Mouse (Mus musculus): ENCODE measurements around the gene Rab15.

Rab15 gene

DNA sequence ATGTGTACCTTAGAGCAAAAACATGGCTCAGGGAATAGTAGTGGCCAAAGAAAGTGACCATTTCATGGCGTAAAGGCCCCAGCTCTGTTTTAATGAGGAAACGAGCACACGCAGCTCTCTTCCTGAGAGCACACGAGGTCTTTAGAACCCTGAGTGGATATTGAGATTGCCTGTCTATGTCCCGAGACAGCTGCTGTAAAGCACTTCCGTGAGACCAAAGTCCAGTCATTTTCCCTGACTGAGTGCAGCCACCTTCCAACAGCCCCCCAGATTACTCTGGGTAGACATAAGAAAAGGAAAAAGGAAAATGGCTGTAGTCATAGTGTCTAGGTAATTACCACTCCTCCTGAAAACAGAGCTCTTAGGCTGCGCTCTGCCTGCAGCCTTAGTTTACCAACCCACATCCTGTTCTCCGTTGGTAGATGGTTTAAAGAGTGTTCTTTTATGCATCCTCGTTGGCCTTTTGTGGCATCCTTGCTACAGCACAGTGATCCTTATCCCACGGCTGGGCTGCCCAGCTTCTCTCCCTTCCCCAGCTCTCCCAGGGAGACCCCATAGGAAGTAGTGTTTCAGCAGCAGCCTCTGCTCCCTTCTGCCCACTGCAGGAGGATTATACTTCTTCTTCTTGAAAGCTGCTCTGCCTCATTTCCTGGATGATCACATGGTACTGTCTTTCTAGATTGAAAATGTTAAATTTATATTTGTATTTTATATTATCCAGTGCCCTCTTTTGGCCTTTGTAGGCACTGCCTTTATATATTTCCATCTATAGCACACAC is 44.2 kb downstream of the Rab15 start:
- DNase-seq (ENCODE audit: low spot score in 2 of 2) = no peak

DNA sequence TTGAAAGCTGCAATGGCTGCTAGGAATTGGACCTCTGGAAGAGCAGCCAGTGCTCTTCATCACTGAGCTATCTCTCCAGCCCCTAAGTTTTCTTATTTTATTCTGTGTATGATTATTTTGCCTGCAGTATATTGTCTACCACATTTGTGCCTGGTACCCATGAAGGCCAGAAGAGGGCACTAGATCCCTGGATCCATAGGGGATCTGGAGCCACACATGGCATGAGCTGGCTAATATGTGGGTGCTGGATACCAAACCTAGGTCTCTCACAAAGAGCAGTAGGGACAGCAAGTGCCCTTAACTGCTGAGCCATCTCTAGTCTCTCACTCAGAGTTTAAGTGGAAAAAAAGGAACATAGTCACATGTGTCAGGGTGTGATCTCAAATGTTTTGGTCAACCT is 44.9 kb downstream of the Rab15 start:
- no peak for DNase-seq (ENCODE audit: low spot score in 2 of 2)

DNA sequence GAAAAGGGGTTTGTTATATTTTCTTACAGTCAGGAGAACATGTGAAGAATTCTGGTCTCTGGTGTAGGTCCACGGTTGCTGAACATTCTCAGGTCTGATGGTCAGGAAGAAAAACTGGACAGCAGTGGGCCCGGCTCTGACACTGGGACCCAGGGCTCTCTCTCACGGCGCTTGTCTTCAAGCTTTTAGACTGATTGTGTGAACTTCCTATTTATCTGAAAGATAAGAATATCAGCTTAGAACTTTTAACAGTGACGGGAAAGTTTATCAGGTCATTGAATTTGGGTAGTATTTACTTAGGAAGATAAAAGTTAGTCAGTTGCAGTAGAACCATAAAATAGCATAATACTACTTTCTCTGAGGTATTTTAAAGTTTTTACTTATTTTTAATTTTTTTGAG is 45.8 kb downstream of the Rab15 start:
- no peak for DNase-seq (ENCODE audit: low spot score in 2 of 2)

DNA sequence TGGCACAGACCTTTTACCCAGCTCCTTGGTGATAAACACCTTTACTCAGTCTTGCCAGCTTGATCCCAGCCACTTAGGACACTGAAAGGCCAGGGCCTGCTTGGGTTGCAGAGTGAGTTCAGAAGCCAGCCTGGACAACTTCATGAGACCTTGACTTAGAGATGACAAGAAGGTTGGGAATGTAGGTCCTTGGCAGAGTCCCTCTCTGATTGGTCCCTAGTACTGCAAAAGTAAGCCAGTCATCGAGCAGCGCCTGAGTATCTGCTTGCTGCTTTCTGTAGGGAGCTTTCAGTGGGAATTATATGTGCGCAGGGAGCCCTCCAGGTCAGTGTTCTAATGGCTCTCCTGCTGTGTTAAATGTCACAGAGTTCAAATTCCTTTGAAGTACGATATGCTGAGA is 47.6 kb downstream of the Rab15 start:
- DNase-seq (ENCODE audit: low spot score in 2 of 2) = no peak

DNA sequence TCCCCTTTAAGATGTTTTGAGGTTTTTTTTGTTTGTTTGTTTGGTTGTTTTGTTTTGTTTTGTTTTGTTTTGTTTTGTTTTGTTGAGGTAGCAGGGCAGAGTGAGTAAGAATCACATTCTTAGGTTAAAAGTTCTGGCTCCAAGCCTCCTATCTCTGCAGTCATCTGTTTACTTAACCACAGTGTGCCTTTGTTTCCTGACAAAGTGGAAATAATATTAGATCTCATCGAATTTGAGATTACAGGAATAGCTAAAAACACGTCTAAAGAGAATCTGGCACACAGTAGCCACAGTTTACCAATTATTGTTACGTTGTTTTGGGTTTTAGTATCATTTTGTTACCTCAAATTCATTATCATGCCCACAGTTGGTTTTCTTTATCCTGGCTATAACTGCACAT is 48.1 kb downstream of the Rab15 start:
- DNase-seq (ENCODE audit: low spot score in 2 of 2) = no peak

DNA sequence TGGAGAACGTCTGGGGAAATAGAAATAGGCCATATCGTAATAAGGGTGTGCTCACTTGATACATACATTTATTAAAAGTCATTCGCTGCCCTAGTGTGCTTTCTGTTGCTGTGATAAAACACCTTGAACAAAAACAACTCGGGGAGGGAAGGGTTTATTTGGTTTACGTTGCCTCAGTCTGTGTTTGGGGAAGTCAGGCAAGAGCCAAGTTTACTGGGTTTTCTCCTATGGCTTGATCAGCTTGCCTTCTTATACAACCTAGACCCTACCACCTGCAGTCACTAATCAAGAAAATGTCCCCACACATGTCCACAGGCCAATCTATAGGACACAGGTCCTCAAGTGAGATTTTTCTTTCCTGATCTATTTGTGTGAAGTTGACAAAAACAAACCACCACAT is 51.2 kb downstream of the Rab15 start:
- DNase-seq (ENCODE audit: low spot score in 2 of 2) = no peak

DNA sequence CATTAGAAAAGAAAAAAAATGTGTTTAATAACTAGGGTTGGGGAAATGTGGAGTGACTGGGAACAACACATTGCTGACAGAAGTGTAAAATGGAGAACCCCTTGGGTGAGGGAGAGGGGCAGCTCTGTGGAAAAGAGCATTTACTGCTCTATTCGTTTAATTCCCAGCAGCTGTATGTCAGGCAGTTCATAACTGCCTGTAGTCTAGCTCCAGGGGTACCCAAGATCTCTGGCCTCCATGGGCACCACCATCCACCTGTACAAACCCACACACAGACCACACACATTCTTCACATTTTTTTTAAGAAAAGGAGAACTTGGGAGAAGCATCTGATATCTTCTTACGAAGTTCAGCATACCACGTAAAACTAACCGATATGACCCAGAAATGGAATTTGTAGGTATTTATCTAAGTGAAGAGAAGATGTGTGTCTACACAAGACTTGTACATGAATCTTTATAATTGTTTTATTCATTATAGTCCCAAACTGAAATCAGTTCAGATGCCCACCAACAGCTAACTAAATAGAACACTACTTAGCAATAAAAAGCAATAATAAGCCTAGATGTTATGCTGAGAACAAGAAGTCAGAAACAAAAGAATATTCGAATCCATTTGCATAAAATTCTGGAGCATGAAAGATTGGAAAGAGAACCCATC is 51.7 kb downstream of the Rab15 start:
- no peak for DNase-seq (ENCODE audit: low spot score in 2 of 2)

DNA sequence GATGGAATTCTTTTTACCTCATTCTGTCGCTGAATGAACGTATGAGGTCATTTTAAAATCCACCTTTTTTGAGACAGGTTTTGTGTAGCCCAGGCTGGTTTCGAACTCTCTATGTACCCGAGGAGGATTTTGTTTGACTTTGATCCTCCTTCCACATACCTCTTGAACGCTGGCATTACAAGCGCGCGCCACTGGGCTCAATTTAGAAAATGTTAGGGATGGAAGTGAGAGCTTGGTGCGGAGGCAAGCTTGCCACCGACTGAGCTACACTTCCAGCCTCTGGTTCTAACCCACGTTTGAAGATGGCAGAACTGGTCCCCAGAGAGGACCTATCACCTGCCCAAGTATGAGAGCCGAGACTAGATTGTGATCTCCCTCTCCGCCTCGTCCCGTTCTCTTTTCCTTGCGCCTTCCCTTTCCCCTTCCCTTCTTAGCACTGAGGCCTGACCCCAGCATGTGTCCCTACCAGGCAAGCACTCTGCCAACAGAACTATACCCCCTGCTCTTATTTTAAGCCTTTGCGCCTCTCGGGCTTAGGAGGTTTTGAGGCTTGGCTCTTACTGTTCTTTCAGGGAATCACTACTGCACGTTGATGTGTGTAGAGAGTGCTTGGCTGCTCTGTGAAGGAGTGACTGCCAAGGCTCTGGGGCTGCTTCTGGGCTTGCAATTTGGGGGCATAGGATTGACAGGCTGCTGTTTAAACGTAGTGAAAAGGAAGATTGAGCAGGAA is 56.6 kb downstream of the Rab15 start:
- DNase-seq (ENCODE audit: low spot score in 2 of 2) = peak in 1 of 2 experiments; percentile 27

DNA sequence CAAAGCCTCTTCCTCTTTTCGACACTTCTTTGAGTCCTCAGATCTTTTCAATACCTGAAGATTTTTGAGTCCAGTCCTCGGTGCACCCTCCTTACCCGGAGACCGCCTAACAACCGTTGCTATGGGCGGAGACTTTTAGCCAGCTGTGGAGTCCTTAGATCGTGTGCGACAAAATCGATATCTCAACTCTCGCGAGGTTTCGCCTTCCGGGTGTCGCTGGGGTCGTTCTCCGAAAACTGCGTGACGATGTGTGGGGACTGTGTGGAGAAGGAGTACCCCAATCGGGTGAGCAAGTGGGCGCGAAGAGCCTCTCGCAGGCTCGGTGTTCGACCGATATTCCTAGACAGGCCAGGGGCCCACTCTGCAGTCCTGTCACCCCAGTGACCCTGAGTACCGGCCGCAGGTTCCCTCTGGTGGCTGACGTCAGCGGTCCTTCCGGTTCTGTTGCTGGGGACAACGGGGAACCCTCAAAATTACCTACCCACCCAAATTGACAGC is 57.3 kb downstream of the Rab15 start, which contains the start of the genes Churc1 and Fntb:
Gene Churc1 (plus strand): TSS at position 185 of the 498 bp plus-strand sequence.
Gene Fntb (plus strand): TSS at position 236 of the 498 bp plus-strand sequence.
- peak; percentile 86 for DNase-seq (ENCODE audit: low spot score in 2 of 2)

DNA sequence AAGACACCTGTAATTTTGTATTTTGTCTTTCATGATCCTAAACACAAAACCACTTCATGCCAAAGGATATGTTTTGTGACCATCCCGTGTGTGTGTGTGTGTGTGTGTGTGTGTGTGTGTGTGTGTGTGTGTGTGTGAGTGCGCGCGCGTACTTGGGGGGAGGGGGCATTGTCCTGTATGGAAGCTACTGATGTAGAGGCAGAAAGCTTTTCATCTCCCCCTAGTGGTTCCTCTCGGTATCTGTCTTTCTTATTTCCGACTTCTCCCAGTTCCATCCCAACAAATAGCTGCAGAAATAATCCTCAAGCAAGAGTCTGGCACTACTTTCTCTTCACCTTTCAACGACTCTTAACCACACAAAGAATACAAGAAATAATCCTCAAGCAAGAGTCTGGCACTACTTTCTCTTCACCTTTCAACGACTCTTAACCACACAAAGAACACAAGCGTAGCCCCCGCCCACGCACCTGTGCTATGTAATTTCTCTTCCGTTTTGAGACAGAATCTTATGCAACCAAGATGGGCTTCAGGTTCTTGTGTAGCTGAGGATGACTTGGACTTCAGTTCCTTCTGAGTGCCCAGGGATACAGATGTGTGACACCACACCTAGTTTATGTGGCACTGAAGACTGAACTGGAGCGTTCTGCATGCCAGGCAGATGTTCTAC is 69.9 kb downstream of the Rab15 start:
- no peak for DNase-seq (ENCODE audit: low spot score in 2 of 2)

DNA sequence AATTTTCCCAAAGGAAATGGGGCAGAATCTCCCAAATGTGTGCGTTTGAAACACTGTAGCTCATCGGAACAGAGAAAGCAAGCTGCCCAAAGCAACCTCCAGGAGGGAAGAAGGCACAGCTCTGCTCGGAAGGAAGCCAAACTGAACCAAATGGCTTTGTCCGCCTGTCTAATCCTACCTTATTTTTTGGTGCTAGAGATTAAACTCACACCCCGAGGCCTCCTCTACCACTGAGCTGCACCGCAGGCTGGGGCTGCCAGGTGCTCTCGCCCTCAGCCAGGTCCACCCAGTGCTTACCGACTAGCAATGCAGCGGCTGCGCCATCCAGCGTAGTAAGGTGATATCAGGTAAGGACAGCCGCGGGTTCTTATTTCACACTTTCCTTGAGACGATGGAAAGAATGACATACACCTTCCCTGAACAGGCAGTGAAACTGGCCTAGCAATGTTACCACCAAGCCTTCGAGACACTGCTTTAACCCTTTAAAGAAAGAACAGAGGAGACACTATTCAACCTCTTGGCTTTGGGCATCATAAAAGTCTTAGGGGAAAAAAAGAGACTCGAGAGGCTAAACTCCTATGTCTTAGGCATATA is 71.7 kb downstream of the Rab15 start:
- DNase-seq (ENCODE audit: low spot score in 2 of 2) = no peak

Measured in urinary bladder, adult 18-20 months (tissue).